Mouse (Mus musculus) adrenal gland, postnatal 0 days (tissue): ENCODE measurements around the gene Art5. TPM values are rescaled to one million over a fixed set of nuclear protein-coding genes. Genes with fewer than 3 reads are reported as not detected.

Source experiments
- polyA plus RNA-seq: library from polyadenylated mRNA; unstranded; fragments of >200 nt; fragmentation: Nextera tagmentation; extraction: Ambion mirVana; gene quantifications from 2 replicates; pipeline ENCODE4 v1.2.1, GENCODE M21; 2015

Art5 gene
- polyA plus RNA-seq = 1.1 and 1.7 TPM in 2 replicates

GRCm38 (mm10) chr7:102109171-102109570 is at the start of gene Art5:
Gene Art5 (minus strand): TSS chr7:102109489.

GRCm38 (mm10) chr7:102116579-102117331 is 7.5 kb upstream of the Art5 start, which contains the start of gene Chrna10:
Gene Chrna10 (minus strand): TSS chr7:102116828.

GRCm38 (mm10) chr7:102101487-102101886 is 7.8 kb downstream of the Art5 start, which contains the start of gene Art1:
Gene Art1 (plus strand): TSS chr7:102101743.

GRCm38 (mm10) chr7:102082816-102083215 is 26.5 kb downstream of the Art5 start, which contains the start of gene Trpc2:
Gene Trpc2 (plus strand): TSS chr7:102083116.

GRCm38 (mm10) chr7:102065046-102065891 is 44.0 kb downstream of the Art5 start, which contains the start of the genes Rnf121, Xndc1 and Xntrpc:
Gene Rnf121 (minus strand): TSS chr7:102065469.
Gene Xndc1 (plus strand): TSS chr7:102065511.
Gene Xntrpc (plus strand): TSS chr7:102065713.

Other genes starting within 250 kb of the Art5 start
- 30.2 and 36.9 TPM in 2 replicates for gene Anapc15, start 245.8 kb downstream of the Art5 start, polyA plus RNA-seq
- 8.2 and 12.2 TPM in 2 replicates for gene Folr1, start 238.7 kb downstream of the Art5 start, polyA plus RNA-seq
- gene Lamtor1, start 203.6 kb downstream of the Art5 start, polyA plus RNA-seq = 118 and 135 TPM in 2 replicates
- gene Tomt, start 203.1 kb downstream of the Art5 start, polyA plus RNA-seq = 0.08 TPM in 1 of 2 replicates, not detected in the other
- 14.3 and 19.7 TPM in 2 replicates for gene Lrrc51, start 175.6 kb downstream of the Art5 start, polyA plus RNA-seq
- gene Numa1, start 175.4 kb downstream of the Art5 start, polyA plus RNA-seq = 30.6 and 40.0 TPM in 2 replicates
- gene Il18bp, start 90.8 kb downstream of the Art5 start, polyA plus RNA-seq = 7.5 and 13.6 TPM in 2 replicates
- gene Rnf121, start 44.0 kb downstream of the Art5 start, polyA plus RNA-seq = 14.0 and 15.6 TPM in 2 replicates
- gene Xndc1, start 44.0 kb downstream of the Art5 start, polyA plus RNA-seq = 8.7 and 12.5 TPM in 2 replicates
- gene Xntrpc, start 43.8 kb downstream of the Art5 start, polyA plus RNA-seq = 0.35 TPM in 2 replicates
- not detected in 2 replicates for gene Trpc2, start 26.4 kb downstream of the Art5 start, polyA plus RNA-seq
- gene Art1, start 7.7 kb downstream of the Art5 start, polyA plus RNA-seq = 2.0 and 2.4 TPM in 2 replicates
- gene Chrna10, start 7.3 kb upstream of the Art5 start, polyA plus RNA-seq = 0.29 TPM in 1 of 2 replicates, not detected in the other
- gene Nup98, start 100.7 kb upstream of the Art5 start, polyA plus RNA-seq = 10.6 and 14.8 TPM in 2 replicates
- 79.7 and 172 TPM in 2 replicates for gene Pgap2, start 100.7 kb upstream of the Art5 start, polyA plus RNA-seq
- 42.5 and 58.3 TPM in 2 replicates for gene Rhog, start 146.6 kb upstream of the Art5 start, polyA plus RNA-seq
- 20.1 and 31.1 TPM in 2 replicates for gene Stim1, start 158.3 kb upstream of the Art5 start, polyA plus RNA-seq